Mouse (Mus musculus): ENCODE data around the gene Pygo2. TPM values are rescaled to one million over a fixed set of nuclear protein-coding genes. Genes with fewer than 3 reads are reported as not detected.

The Pygo2 gene
- polyA plus RNA-seq, 1 experiment from 2014 or later = 30.3 TPM

- Histone ChIP-seq H3K27me3 (ENCODE audit: insufficient read depth, low read length) (no peaks in the 10 kb centered on the region), H3K4me1 (replicated peaks; ENCODE audit: insufficient read depth, low read length) (peaks cover 21% of the 10 kb centered on the region), H3K9me3 (replicated peaks; ENCODE audit: low read length) (no peaks in the 10 kb centered on the region), H3K36me3 (ENCODE audit: insufficient read depth, low read length) (peaks cover 21% of the 10 kb centered on the region), H3K27ac (peak within 1 kb of the TSS; percentile 97), H3K9ac (ENCODE audit: low read depth, low read length) (peak within 1 kb of the TSS; percentile 66), H3K4me2 (ENCODE audit: low read length) (peak within 1 kb of the TSS; percentile 91), H3K4me3 (replicated peaks; ENCODE audit: low read depth, low read length) (peak within 1 kb of the TSS; percentile 51)
- DNase-seq (ENCODE audit: low spot score) (peak; percentile 100), ATAC-seq (replicated peaks; ENCODE audit: low FRiP score, low read depth) (peak; percentile 93)
- under 1% methylated on average over 39 of the region's 39 CpGs for WGBS
- no peak for TF ChIP-seq CTCF (IDR thresholded peaks at IDR 0.05; ENCODE audit: low read depth)
These were observed 11.7 kb upstream of the Pygo2 start, which contains the start of the genes Cks1b and Shc1 for GRCm38 (mm10) chr3:89418170-89418860. TSS of gene Cks1b (minus strand) at chr3:89418383. TSS of gene Shc1 (plus strand) at chr3:89418443.

- Histone ChIP-seq H3K27me3 (ENCODE audit: insufficient read depth, low read length) (no peaks in the 10 kb centered on the region), H3K9me3 (replicated peaks; ENCODE audit: low read length) (no peaks in the 10 kb centered on the region), H3K4me2 (ENCODE audit: low read length) (peak overlapping the region; percentile 91), H3K36me3 (ENCODE audit: insufficient read depth, low read length) (peaks cover 21% of the 10 kb centered on the region), H3K27ac (peak overlapping the region; percentile 97), H3K9ac (ENCODE audit: low read depth, low read length) (peak overlapping the region; percentile 66), H3K4me1 (replicated peaks; ENCODE audit: insufficient read depth, low read length) (peaks cover 22% of the 10 kb centered on the region), H3K4me3 (replicated peaks; ENCODE audit: low read depth, low read length) (peak overlapping the region; percentile 51)
- no peak for TF ChIP-seq CTCF (IDR thresholded peaks at IDR 0.05; ENCODE audit: low read depth)
- ATAC-seq (replicated peaks; ENCODE audit: low FRiP score, low read depth) = peak; percentile 38
- under 1% methylated on average over 16 of the region's 16 CpGs for WGBS
- DNase-seq (ENCODE audit: low spot score) = peak; percentile 95
These were observed 11.2 kb upstream of the Pygo2 start for GRCm38 (mm10) chr3:89418861-89419250.

DNA sequence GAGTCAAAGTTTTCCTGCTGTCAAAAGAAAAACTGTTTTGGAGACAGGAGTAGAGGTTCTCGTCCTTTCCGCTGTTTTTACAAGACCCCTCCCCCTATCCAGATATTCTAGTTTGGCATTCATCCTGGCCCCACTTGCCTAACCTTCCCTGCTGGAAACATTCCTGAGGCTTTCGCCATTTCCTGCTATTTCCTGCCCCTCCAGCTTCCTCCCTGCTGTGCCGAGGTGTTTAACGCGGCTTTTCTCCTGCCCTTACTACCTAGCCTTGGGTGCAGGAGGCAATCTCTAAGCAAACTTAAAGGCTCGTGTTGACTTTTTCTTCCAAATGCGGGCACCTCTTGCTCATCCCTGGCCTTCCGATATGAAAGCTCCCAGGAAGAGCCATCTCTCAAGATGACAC lies 10.4 kb upstream of the Pygo2 start:
- under 1% methylated on average over 9 of the region's 9 CpGs for WGBS
- Histone ChIP-seq H3K4me1 (replicated peaks; ENCODE audit: insufficient read depth, low read length) (peaks cover 22% of the 10 kb centered on the region), H3K9ac (ENCODE audit: low read depth, low read length) (peak overlapping the region; percentile 66), H3K4me2 (ENCODE audit: low read length) (peak overlapping the region; percentile 91), H3K36me3 (ENCODE audit: insufficient read depth, low read length) (peaks cover 15% of the 10 kb centered on the region), H3K27me3 (ENCODE audit: insufficient read depth, low read length) (no peaks in the 10 kb centered on the region), H3K27ac (peak overlapping the region; percentile 97), H3K4me3 (replicated peaks; ENCODE audit: low read depth, low read length) (peak overlapping the region; percentile 51), H3K9me3 (replicated peaks; ENCODE audit: low read length) (no peaks in the 10 kb centered on the region)
- DNase-seq (ENCODE audit: low spot score) (peak; percentile 91), ATAC-seq (replicated peaks; ENCODE audit: low FRiP score, low read depth) (no peak)
- no peak for TF ChIP-seq CTCF (IDR thresholded peaks at IDR 0.05; ENCODE audit: low read depth)

GRCm38 (mm10) chr3:89419981-89420380 lies 10.0 kb upstream of the Pygo2 start:
- 6% methylated on average over 3 of the region's 3 CpGs for WGBS
- no peaks in the 10 kb centered on the region for H3K9me3 ChIP-seq (replicated peaks; ENCODE audit: low read length)
- ATAC-seq (replicated peaks; ENCODE audit: low FRiP score, low read depth) = no peak
- H3K27ac ChIP-seq = peak overlapping the region; percentile 97
- H3K27me3 ChIP-seq (ENCODE audit: insufficient read depth, low read length) = no peaks in the 10 kb centered on the region
- peak overlapping the region; percentile 66 for H3K9ac ChIP-seq (ENCODE audit: low read depth, low read length)
- H3K4me3 ChIP-seq (replicated peaks; ENCODE audit: low read depth, low read length) = peak overlapping the region; percentile 51
- peaks cover 22% of the 10 kb centered on the region for H3K4me1 ChIP-seq (replicated peaks; ENCODE audit: insufficient read depth, low read length)
- H3K36me3 ChIP-seq (ENCODE audit: insufficient read depth, low read length) = peaks cover 14% of the 10 kb centered on the region
- peak overlapping the region; percentile 91 for H3K4me2 ChIP-seq (ENCODE audit: low read length)
- TF ChIP-seq CTCF (IDR thresholded peaks at IDR 0.05; ENCODE audit: low read depth) = no peak
- DNase-seq (ENCODE audit: low spot score) = no peak

GRCm38 (mm10) chr3:89420421-89420820 lies 9.6 kb upstream of the Pygo2 start:
- no peak for ATAC-seq (replicated peaks; ENCODE audit: low FRiP score, low read depth)
- peak overlapping the region; percentile 46; the same call in 1 of the 2 replicates for H3K4me3 ChIP-seq (replicated peaks; ENCODE audit: low read depth, low read length)
- TF ChIP-seq CTCF (IDR thresholded peaks at IDR 0.05; ENCODE audit: low read depth) = no peak
- no peak for DNase-seq (ENCODE audit: low spot score)
- no peak overlapping the region for H3K9ac ChIP-seq (ENCODE audit: low read depth, low read length)
- H3K4me1 ChIP-seq (replicated peaks; ENCODE audit: insufficient read depth, low read length) = peaks cover 22% of the 10 kb centered on the region
- no peaks in the 10 kb centered on the region for H3K9me3 ChIP-seq (replicated peaks; ENCODE audit: low read length)
- 44% methylated on average over 2 of the region's 2 CpGs for WGBS
- H3K4me2 ChIP-seq (ENCODE audit: low read length) = peak overlapping the region; percentile 91
- peaks cover 14% of the 10 kb centered on the region; the same call in 1 of the 2 replicates for H3K36me3 ChIP-seq (ENCODE audit: insufficient read depth, low read length)
- H3K27me3 ChIP-seq (ENCODE audit: insufficient read depth, low read length) = no peaks in the 10 kb centered on the region
- peak overlapping the region; percentile 88 for H3K27ac ChIP-seq

GRCm38 (mm10) chr3:89421002-89421774 lies 8.8 kb upstream of the Pygo2 start:
- peak overlapping the region; percentile 88 for H3K27ac ChIP-seq
- peak overlapping the region; percentile 46 for H3K4me3 ChIP-seq (replicated peaks; ENCODE audit: low read depth, low read length)
- peak; percentile 67 for ATAC-seq (replicated peaks; ENCODE audit: low FRiP score, low read depth)
- H3K9me3 ChIP-seq (replicated peaks; ENCODE audit: low read length) = no peaks in the 10 kb centered on the region
- 4% methylated on average over 11 of the region's 11 CpGs for WGBS
- DNase-seq (ENCODE audit: low spot score) = peak; percentile 98
- peaks cover 7% of the 10 kb centered on the region; the same call in 1 of the 2 replicates for H3K36me3 ChIP-seq (ENCODE audit: insufficient read depth, low read length)
- H3K4me2 ChIP-seq (ENCODE audit: low read length) = peak overlapping the region; percentile 91
- peak overlapping the region; percentile 72 for H3K9ac ChIP-seq (ENCODE audit: low read depth, low read length)
- peaks cover 22% of the 10 kb centered on the region for H3K4me1 ChIP-seq (replicated peaks; ENCODE audit: insufficient read depth, low read length)
- H3K27me3 ChIP-seq (ENCODE audit: insufficient read depth, low read length) = no peaks in the 10 kb centered on the region
- no peak for TF ChIP-seq CTCF (IDR thresholded peaks at IDR 0.05; ENCODE audit: low read depth)

All from kidney, postnatal 0 days (tissue).